Mouse (Mus musculus) ES-E14 (cell line): Measurements from ENCODE around the gene Bcat1.

Experiments
- ZC3H11A ChIP-seq: IDR thresholded peaks from 2 replicates; pipeline ENCODE4 v1.6.1; 2012; ENCODE audit warnings: low read depth, mild to moderate bottlenecking, inconsistent platforms, low read length, borderline replicate concordance
- ZNF384 ChIP-seq: IDR thresholded peaks from 2 replicates; pipeline ENCODE4 v1.6.1; 2012; ENCODE audit warnings: low read depth, low read length, inconsistent platforms

DNA sequence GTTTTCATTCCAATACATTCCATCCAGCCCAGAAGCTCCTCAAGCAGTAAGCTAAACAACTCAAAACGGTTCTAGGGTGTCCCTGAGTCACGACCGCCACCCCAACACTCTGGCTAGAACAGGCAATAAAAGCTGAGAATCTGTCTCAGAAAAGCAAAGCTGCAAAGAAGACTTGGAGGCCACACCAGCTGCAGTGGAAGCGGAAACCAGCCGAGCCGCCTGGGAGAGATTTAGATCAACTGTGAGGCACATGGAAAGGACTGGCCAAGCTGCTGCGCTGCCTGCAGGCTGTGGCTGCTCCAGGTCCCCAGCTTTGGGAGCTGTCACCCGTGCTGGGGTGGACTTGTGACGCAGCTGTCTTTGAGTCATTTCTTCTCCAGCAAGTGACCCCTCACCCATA is 45.4 kb downstream of the Bcat1 start:
- TF ChIP-seq ZNF384 (no peak), ZC3H11A (no peak)
